Mouse (Mus musculus) stomach, embryonic 16.5 days (tissue): ENCODE measurements around the gene Acss3. TPM values are rescaled to one million over a fixed set of nuclear protein-coding genes. Genes with fewer than 3 reads are reported as not detected.

ENCODE experiments used
- ATAC-seq: fragments of 200-750 bp; cut with Nextera tagmentation; 2 replicates; pipeline ENCODE4 v1.8.0; 2017; ENCODE audit warnings: moderate number of reproducible peaks, moderate TSS enrichment; ENCODE audit not compliant: insufficient read depth, low FRiP score
- H3K27ac ChIP-seq: fragments of 300-500 bp; sonication (generic); 2 replicates; pipeline ENCODE4 v1.5.1; 2014; ENCODE audit warnings: low read length
- H3K27me3 ChIP-seq: fragments of 300-500 bp; sonication (generic); 2 replicates; pipeline ENCODE4 v1.6.1; 2014; ENCODE audit warnings: low read length, control low read depth, mixed read lengths; ENCODE audit not compliant: control insufficient read depth, insufficient read depth
- H3K36me3 ChIP-seq: fragments of 300-500 bp; sonication (generic); 2 replicates; pipeline ENCODE4 v1.6.1; 2014; ENCODE audit warnings: low read length; ENCODE audit not compliant: control insufficient read depth, insufficient read depth
- H3K4me1 ChIP-seq: fragments of 300-500 bp; sonication (generic); 2 replicates; pipeline ENCODE4 v1.6.1; 2014; ENCODE audit warnings: low read length, control low read depth, mixed read lengths; ENCODE audit not compliant: control insufficient read depth, insufficient read depth
- H3K4me2 ChIP-seq: fragments of 300-500 bp; sonication (generic); 2 replicates; pipeline ENCODE4 v1.6.1; 2014; ENCODE audit warnings: low read depth, low read length, mixed read lengths
- H3K4me3 ChIP-seq: fragments of 300-500 bp; sonication (generic); replicated peaks from 2 replicates; pipeline ENCODE4 v1.5.1; 2014; ENCODE audit warnings: mild to moderate bottlenecking, low read length
- H3K9ac ChIP-seq: fragments of 300-500 bp; sonication (generic); 2 replicates; pipeline ENCODE4 v1.6.1; 2014; ENCODE audit warnings: low read length
- H3K9me3 ChIP-seq: fragments of 300-500 bp; sonication (generic); replicated peaks from 2 replicates; pipeline ENCODE4 v1.6.1; 2016; ENCODE audit warnings: low read length, control low read depth; ENCODE audit not compliant: control insufficient read depth
- WGBS: fragments of 180-500 bp; shearing (Covaris S2); extraction: QIAGEN DNeasy Blood & Tissue Kit; methylation state at CpG from one replicate; pipeline ENCODE4 v1.1.7; 2014; 5-methylcytosine and 5-hydroxymethylcytosine counted together
- polyA plus RNA-seq: library from polyadenylated mRNA; unstranded; fragments of >200 nt; fragmentation: Nextera tagmentation; extraction: Ambion mirVana; gene quantifications from 2 replicates; pipeline ENCODE4 v1.2.1, GENCODE M21; 2015

The Acss3 gene
- polyA plus RNA-seq, 1 experiment from 2014 or later, result 1.1 TPM

DNA sequence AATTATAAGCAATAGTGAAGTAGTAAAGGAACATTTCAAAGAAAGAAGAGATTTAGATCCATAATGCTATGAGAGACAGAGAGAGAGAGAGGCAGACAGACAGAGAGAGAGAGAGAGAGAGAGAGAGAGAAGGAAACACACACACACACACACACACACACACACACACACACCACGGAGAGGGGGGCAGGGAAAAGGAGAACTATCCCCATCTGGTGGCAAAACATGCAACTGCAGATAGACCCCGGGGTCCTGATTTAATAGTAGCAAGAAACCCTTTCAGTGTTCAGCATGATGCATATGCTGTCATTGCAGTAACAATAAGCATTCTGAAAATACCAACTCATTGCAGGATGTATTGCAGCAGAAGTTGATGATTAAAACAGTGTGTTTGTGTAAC lies 210.4 kb downstream of the Acss3 start:
- H3K9ac ChIP-seq, result no peak overlapping the region
- no peak overlapping the region for H3K27ac ChIP-seq
- no peaks in the 10 kb centered on the region for H3K27me3 ChIP-seq
- H3K4me2 ChIP-seq, result no peak overlapping the region
- no peak overlapping the region for H3K4me3 ChIP-seq
- 25% methylated on average over 2 of the region's 2 CpGs for WGBS
- no peak for ATAC-seq
- H3K9me3 ChIP-seq, result no peaks in the 10 kb centered on the region
- no peaks in the 10 kb centered on the region for H3K4me1 ChIP-seq
- no peaks in the 10 kb centered on the region for H3K36me3 ChIP-seq

- Histone ChIP-seq H3K4me1 (no peaks in the 10 kb centered on the region), H3K9ac (no peak overlapping the region), H3K4me3 (no peak overlapping the region), H3K27me3 (no peaks in the 10 kb centered on the region), H3K4me2 (no peak overlapping the region), H3K27ac (no peak overlapping the region), H3K9me3 (no peaks in the 10 kb centered on the region), H3K36me3 (no peaks in the 10 kb centered on the region)
- no peak for ATAC-seq
- WGBS, result 71% methylated on average over 3 of the region's 3 CpGs
Observed at GRCm38 (mm10) chr10:106910108-106910507, 213.4 kb downstream of the Acss3 start.

DNA sequence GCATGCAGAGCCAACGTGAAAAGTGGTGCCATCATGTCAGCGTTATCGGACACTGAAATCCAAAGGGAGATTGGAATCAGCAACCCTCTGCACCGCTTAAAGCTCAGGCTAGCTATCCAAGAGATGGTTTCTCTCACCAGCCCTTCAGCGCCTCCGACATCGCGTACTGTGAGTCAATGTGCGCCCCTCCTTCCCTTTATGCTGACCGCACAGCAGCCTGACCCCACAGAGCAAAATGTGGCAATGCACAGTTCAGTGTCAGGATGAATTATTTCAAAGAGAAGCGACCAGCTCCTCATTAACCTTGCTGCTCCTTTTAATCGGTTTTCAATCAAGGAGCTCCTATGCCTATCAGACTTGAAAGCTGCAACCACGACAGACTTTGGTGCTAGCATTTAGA lies 227.1 kb downstream of the Acss3 start:
- 61% methylated on average over 13 of the region's 13 CpGs for WGBS
- H3K27ac ChIP-seq, result no peak overlapping the region
- no peaks in the 10 kb centered on the region for H3K9me3 ChIP-seq
- H3K4me1 ChIP-seq, result no peaks in the 10 kb centered on the region
- no peak for ATAC-seq
- H3K36me3 ChIP-seq, result no peaks in the 10 kb centered on the region
- H3K27me3 ChIP-seq, result no peaks in the 10 kb centered on the region
- H3K9ac ChIP-seq, result no peak overlapping the region
- no peak overlapping the region for H3K4me3 ChIP-seq
- H3K4me2 ChIP-seq, result no peak overlapping the region

Other genes starting within 250 kb of the Acss3 start
- gene Lin7a, start 148.0 kb upstream of the Acss3 start, polyA plus RNA-seq, result 3.4 TPM in 2 replicates